Mouse (Mus musculus) cerebellum, postnatal 10 days (tissue): ENCODE measurements around the gene Unkl.
A peak's percentile ranks its signal among the peaks of the same experiment; 100 is the strongest.

Source experiments
- DNase-seq, 2 experiments: peaks; one replicate each; pipeline ENCODE4 v3.0.0; 2021; ENCODE audit warnings: mixed read lengths in 2 of 2

Gene Unkl

DNA sequence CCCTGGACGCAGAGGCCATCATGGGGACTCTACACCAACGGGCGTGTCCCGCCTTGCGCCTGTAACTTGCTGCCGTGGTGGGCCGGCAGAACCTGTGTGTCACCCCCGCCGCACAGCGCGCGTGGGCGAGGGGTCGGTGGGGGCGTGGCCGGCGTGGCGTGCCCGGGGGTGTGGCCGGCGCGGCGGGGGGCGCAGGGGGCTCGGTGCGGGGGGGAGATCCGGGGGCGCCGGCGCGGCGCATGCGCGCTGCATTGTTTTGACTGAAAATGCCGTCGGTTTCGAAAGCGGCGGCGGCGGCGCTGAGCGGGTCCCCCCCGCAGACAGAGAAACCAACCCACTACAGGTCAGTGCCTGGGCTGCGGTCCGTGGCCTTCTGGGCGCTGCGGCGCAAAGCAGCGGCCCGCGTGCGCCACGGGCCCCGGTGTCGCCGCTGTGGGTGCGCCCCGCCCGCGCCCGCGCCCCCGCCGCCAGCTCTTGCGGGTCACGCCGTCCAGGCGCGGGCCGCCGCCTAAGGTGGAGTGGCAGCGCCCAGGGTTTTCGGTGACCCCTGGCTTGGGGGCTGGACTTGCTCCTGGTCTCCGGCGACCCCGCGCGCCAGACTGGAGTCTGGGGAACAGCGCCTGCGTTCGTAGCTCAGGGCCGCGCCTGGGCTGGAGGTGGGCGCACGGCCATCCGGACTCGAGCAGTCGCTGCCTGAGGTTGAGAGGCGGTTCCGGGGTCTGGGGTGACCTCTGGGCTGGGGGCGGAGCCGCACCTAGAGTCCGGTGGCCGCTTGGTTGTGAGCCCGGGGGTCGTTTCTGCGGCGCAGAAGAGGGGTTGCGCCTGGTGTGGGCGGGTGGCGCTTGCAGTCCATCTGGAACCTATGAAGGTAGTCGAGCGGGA lies at the start of gene Unkl:
TSS of gene Unkl (plus strand) at position 248 of the 882 bp plus-strand sequence.
- peak; percentile 88 to 91 for DNase-seq

GRCm38 (mm10) chr17:25138803-25139202 lies 49.4 kb upstream of the Unkl start:
- DNase-seq: no peak

- peak; percentile 26 to 37 for DNase-seq
Observed at GRCm38 (mm10) chr17:25139960-25140359, 48.2 kb upstream of the Unkl start.

DNA sequence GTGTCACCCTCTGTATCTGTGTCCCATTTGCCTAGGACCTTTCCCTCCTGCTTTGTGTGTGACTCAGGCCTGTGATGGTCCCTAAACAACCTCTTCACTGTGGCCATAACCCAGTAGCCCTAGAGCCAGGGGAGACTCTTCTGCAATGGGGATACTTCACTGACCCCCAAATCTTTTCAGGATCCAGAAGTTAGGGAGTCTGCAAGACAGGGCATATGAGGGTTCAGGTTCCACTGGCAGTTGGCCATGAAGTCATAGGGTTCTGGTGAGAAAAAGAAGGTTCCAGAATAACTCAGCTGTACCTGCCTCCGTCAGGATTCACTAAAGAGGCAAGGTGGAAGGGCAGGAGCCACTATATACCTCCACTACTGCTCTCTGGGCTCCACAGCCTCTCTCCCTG lies 26.0 kb upstream of the Unkl start, which contains the start of gene Ccdc154:
TSS of gene Ccdc154 (plus strand) at position 301 of the 400 bp plus-strand sequence.
- DNase-seq: no peak

GRCm38 (mm10) chr17:25163387-25163786 lies 24.8 kb upstream of the Unkl start:
- DNase-seq: no peak

DNA sequence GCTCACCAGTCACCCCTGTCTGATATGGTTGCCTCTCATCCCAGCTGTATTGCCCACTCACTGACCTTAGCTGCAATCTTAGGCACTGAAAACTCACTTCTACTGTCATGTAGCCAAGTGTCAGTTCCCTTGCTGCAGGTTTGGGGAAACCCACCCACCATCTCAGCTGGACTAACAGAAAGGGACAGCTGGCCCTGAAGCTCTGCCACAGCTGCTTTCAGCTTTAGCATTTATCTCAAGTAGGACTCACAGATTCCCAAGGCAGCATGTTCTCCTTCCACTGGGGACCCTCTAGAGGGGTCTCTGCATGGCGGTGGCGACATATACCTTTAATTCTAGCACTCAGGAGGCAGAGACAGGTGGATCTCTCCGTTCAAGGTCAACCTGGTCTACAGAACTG lies 23.4 kb upstream of the Unkl start:
- no peak for DNase-seq

DNA sequence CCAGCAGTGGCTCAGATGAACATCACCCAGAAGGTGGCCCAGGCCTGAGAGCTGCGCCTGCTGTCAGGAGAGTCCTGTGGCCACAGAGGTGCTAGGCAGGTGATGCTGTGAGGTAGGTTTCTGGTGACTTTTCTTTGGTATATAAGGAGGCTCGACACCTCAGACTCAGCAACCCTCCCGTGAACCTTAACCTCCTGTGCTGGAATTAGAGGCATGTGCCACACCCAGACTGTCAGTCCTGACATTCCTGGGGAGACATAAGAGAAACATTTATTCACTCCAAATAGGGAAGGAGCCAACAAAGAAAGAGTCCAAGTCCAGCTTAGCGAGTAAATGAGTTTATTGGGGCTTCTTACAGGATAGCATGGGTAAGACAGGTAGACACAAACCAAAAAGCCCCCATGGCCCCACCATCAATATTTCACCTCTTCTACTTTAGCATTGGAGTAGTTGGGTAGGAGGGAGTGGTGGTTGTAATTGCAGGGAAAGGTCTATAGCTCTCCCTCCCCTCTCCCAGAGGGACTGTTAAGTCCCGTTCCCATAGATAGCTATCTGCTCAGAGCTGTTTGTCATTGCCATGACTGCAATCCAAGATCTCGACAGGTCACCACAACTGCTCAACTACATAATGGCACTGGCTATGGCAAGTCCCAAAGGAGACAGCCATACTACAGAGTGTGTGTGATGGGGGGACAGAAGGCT lies 22.1 kb upstream of the Unkl start:
- no peak for DNase-seq

GRCm38 (mm10) chr17:25169706-25170105 lies 18.5 kb upstream of the Unkl start:
- no peak for DNase-seq

DNA sequence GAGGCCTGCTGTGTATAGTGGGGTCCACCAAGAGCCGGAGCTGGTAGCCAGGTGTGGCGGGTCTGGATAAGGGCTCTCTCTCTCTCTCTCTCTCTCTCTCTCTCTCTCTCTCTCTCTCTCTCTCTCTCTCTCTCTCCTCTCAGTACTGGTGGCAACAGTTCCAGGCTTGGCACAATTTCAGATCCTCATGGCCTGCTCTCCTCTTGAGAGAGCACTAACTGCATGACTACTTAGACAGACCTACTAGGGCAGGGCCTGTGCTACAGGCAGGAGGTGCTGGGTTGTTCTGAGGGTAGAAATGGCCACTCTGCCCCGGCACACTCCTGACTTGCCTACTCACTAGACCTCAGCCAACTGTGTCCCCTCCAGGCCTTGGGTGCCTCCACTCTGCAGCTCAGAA lies 15.6 kb upstream of the Unkl start:
- no peak for DNase-seq

DNA sequence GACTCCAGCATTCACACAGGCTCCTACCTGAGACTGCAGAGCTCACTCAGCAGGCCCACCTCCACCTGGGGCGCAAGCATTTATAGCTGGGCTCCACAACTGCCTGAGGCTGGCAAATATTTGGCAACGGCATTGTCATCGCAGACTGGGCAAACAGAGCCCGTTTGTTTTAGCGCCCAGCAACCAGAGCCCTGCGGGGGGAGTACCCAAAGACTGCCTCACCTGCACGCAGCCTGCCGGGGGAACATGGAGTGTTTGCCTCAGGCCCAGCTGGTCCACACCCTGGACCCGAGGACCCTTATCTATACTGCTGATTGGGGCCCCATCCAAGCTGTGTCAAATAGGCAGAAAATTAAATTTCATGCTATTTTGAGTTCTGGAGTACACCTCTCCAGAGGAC lies 12.8 kb upstream of the Unkl start, which contains the start of gene Gm38655:
TSS of gene Gm38655 (minus strand) at position 61 of the 400 bp plus-strand sequence.
- peak in 1 of 2 experiments; percentile 16 for DNase-seq

DNA sequence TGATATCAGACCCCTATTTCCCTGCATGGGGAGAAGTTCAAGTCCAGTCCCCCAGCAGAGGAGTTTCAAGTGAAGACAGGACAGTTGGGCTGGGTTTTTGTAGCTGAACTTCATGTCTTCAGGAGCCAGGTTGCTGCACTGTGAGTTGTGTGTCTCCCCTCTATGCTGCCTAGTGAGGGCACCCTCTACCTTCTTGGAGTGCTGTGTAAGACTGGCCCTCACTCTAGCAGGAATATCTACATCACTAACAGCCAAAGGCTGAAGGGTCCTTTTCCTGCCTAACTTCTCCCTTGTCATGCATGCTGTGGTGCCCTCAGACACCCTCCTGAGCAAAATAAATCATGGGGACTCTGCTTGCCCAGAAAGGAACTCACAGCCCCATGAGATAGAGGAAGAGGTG lies 5.0 kb upstream of the Unkl start:
- DNase-seq: no peak

- DNase-seq: peak; percentile 99
Observed at GRCm38 (mm10) chr17:25184129-25184691, 4.0 kb upstream of the Unkl start, which contains the start of gene BC003965. BC003965 (plus strand) TSS chr17:25184554.

- no peak for DNase-seq
Observed at GRCm38 (mm10) chr17:25184961-25185360, 3.2 kb upstream of the Unkl start.

- DNase-seq: no peak
Observed at GRCm38 (mm10) chr17:25187784-25188149, 430 bp upstream of the Unkl start.

DNA sequence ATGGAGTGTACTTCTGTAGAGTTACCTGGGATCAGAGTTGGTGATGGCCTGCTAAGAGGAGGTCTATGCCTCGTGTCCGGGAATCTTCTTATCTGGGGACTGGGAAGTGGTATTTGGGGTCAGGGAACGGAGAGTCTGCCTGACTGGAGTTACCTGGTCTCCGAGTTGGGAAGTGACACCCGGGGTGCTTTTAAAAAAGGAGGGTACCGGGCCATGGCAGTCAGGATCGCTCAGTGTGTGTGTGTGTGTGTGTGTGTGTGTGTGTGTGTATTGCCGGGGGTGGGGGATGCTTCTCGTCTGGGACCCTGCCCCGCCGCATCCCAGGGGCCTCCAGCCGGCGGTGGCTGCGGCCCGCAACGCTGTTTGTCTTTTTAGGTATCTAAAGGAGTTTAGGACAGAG lies 894 bp downstream of the Unkl start:
- DNase-seq: peak in 1 of 2 experiments; percentile 13

GRCm38 (mm10) chr17:25202401-25202800 lies 14.2 kb downstream of the Unkl start:
- no peak for DNase-seq

DNA sequence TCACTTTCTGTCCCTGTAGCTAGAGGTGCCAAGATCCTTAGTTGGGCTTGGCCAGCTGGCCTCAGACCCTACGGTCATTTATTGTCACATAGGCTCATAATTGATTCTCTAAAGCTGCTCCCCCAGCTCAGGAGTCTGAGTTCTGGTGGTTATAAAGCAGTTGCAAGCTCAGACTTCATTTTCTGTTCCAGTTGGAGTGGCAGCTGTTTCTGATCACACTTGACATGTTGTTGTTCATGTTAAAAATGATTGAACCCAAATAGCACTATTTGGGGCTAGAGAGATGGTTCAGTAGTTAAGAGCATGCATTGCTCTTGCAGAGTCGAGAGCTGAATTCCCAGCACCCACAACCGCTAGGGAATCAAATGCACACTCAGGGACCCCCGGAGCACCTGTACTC lies 21.8 kb downstream of the Unkl start:
- DNase-seq: peak in 1 of 2 experiments; percentile 14

GRCm38 (mm10) chr17:25210680-25211466 lies 22.7 kb downstream of the Unkl start:
- DNase-seq: peak; percentile 71 to 84

DNA sequence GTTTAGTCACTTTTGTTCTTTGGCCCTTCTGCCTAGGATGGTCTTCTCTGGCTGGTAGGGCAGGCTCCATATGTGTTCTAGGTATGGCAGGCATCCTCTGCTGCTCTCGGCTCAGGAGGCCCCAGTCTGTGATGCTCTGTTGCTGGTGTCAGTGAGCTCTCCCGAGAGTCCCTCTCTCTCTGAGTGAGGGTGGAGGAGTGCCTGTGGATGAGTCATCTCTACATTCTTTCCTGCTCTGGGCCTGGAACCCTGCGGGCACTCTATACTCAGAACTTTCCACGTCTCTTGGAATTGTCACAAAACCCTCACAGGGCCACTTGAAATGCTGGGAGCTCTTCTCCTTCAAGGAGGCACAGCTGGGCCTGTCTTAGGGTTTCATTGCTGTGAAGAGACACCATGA lies 23.5 kb downstream of the Unkl start:
- no peak for DNase-seq

DNA sequence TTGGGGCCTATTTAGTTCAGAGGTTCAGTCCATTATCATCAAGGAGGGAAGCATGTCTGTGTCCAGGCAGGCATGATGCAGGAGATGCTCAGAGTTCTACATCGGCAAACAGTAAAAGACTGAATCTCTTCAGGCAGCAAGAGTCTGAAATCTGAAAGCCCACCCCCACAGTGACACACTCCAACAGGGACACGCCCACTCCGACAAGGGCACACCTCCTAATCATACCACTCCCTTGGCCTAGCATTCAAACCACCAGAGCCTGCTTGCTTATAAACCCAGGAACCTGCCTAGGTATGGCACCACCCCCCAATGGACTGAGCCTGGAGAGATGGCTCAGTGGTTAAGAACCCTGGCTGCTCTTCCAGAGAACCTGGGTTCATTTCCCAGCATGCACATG lies 27.2 kb downstream of the Unkl start:
- no peak for DNase-seq

- no peak for DNase-seq
Observed at GRCm38 (mm10) chr17:25218967-25219366, 30.8 kb downstream of the Unkl start.

DNA sequence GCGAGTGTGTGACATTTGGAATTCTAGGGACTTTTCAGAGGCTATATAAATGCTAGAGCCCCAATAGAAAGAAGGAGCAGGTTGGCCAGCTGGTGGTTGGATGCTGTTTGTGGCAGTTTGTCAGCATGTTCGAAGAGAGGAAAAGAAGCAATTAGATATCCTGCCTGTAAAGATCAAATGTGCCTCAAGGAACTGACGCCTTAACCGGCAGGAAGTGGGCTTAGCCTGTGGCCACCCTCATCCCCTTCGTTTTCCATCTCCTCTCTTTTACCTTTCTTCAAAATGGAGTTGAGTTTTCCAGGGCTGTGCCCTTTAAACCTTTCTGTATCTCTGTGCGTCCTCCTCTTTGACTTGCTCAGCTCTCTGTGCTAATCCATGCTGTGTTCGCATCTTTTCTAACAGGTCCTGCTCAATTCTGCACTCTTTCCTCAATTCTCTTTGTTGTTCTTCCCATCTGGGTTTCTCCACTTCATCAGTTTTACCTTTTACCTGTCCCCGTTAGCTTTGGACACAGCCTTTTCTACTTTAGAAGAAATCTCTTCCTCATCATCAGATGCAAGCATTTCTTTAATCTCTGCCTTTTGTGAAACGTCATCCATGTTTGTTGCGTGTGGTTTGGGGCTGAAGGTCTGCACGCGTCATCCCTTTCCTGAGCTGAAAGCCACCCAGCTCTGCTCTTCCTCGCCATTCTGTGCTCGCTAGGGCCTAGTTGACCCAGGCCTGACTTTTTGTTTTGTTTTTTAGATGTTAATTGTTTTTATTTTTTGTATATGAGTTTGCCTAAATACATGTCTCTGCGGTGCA lies 31.5 kb downstream of the Unkl start:
- DNase-seq: no peak
